Mouse (Mus musculus) forebrain, embryonic 12.5 days (tissue): Measurements from ENCODE around the gene 2310011J03Rik. TPM values are rescaled to one million over a fixed set of nuclear protein-coding genes. Genes with fewer than 3 reads are reported as not detected.
A peak's percentile ranks its signal among the peaks of the same experiment; 100 is the strongest.

ENCODE experiments used
- ATAC-seq: fragments of 200-750 bp; cut with Nextera tagmentation; 2 replicates; pipeline ENCODE4 v1.8.0; 2017; ENCODE audit warnings: moderate TSS enrichment; ENCODE audit not compliant: low FRiP score
- H3K27ac ChIP-seq: fragments of 300-500 bp; sonication (generic); 2 replicates; pipeline ENCODE4 v1.5.1; 2016; ENCODE audit warnings: mild to moderate bottlenecking
- H3K27me3 ChIP-seq: fragments of 300-500 bp; sonication (generic); 2 replicates; pipeline ENCODE4 v1.6.1; 2016; ENCODE audit warnings: mild to moderate bottlenecking
- H3K36me3 ChIP-seq: fragments of 300-500 bp; sonication (generic); replicated peaks from 2 replicates; pipeline ENCODE4 v1.6.1; 2016; ENCODE audit warnings: mild to moderate bottlenecking
- H3K4me1 ChIP-seq: fragments of 300-500 bp; sonication (generic); 2 replicates; pipeline ENCODE4 v1.6.1; 2016
- H3K4me2 ChIP-seq: fragments of 300-500 bp; sonication (generic); 2 replicates; pipeline ENCODE4 v1.6.1; 2016; ENCODE audit warnings: mild to moderate bottlenecking, moderate library complexity
- H3K4me3 ChIP-seq: fragments of 300-500 bp; sonication (generic); replicated peaks from 2 replicates; pipeline ENCODE4 v1.5.1; 2016; ENCODE audit warnings: mild to moderate bottlenecking
- H3K9ac ChIP-seq: fragments of 300-500 bp; sonication (generic); 2 replicates; pipeline ENCODE4 v1.6.1; 2016; ENCODE audit warnings: mild to moderate bottlenecking
- H3K9me3 ChIP-seq: fragments of 300-500 bp; sonication (generic); 2 replicates; pipeline ENCODE4 v1.6.1; 2016
- WGBS: fragments of 180-500 bp; shearing (Covaris S2); methylation state at CpG from one replicate; pipeline ENCODE4 v1.1.7; 2016; 5-methylcytosine and 5-hydroxymethylcytosine counted together
- polyA plus RNA-seq: library from polyadenylated mRNA; unstranded; fragments of >200 nt; fragmentation: Nextera tagmentation; extraction: Ambion mirVana; gene quantifications from 2 replicates; pipeline ENCODE4 v1.2.1, GENCODE M21; 2016

2310011J03Rik gene
- polyA plus RNA-seq, 1 experiment from 2014 or later = 44.4 TPM

GRCm38 (mm10) chr10:80323261-80324119 is 3.2 kb upstream of the 2310011J03Rik start:
- Histone ChIP-seq H3K36me3 (peaks cover 5% of the 10 kb centered on the region; the same call in 1 of the 2 replicates), H3K27ac (no peak overlapping the region), H3K9me3 (no peaks in the 10 kb centered on the region), H3K4me3 (peak overlapping the region; percentile 51), H3K4me2 (peak overlapping the region; percentile 90), H3K4me1 (peaks cover 31% of the 10 kb centered on the region), H3K27me3 (peaks cover 29% of the 10 kb centered on the region), H3K9ac (peak overlapping the region; percentile 58)
- 2% methylated on average over 45 of the region's 46 CpGs for WGBS
- peak; percentile 15 for ATAC-seq

- peak overlapping the region; percentile 58 for H3K9ac ChIP-seq
- 4% methylated on average over 28 of the region's 28 CpGs for WGBS
- no peak; the same call in 1 of the 2 replicates for ATAC-seq
- no peak overlapping the region for H3K27ac ChIP-seq
- H3K27me3 ChIP-seq = peaks cover 29% of the 10 kb centered on the region
- H3K9me3 ChIP-seq = no peaks in the 10 kb centered on the region
- H3K4me3 ChIP-seq = peak overlapping the region; percentile 51
- H3K4me1 ChIP-seq = peaks cover 31% of the 10 kb centered on the region
- H3K4me2 ChIP-seq = peak overlapping the region; percentile 90
- peaks cover 12% of the 10 kb centered on the region for H3K36me3 ChIP-seq
Measured at GRCm38 (mm10) chr10:80322811-80323211, 2.5 kb upstream of the 2310011J03Rik start.

GRCm38 (mm10) chr10:80321670-80322581 is 1.6 kb upstream of the 2310011J03Rik start:
- H3K9ac ChIP-seq = no peak overlapping the region
- H3K4me3 ChIP-seq = no peak overlapping the region
- H3K4me2 ChIP-seq = peak overlapping the region; percentile 90; the same call in 1 of the 2 replicates
- H3K27ac ChIP-seq = no peak overlapping the region
- peaks cover 29% of the 10 kb centered on the region for H3K27me3 ChIP-seq
- peaks cover 31% of the 10 kb centered on the region for H3K4me1 ChIP-seq
- ATAC-seq = no peak
- WGBS = 90% methylated on average over 21 of the region's 21 CpGs
- no peaks in the 10 kb centered on the region for H3K9me3 ChIP-seq
- peaks cover 21% of the 10 kb centered on the region for H3K36me3 ChIP-seq

- H3K4me3 ChIP-seq = no peak overlapping the region
- no peak for ATAC-seq
- 82% methylated on average over 6 of the region's 6 CpGs for WGBS
- H3K27me3 ChIP-seq = peaks cover 29% of the 10 kb centered on the region
- H3K9ac ChIP-seq = no peak overlapping the region
- H3K4me2 ChIP-seq = no peak overlapping the region
- H3K9me3 ChIP-seq = no peaks in the 10 kb centered on the region
- H3K4me1 ChIP-seq = peaks cover 39% of the 10 kb centered on the region
- no peak overlapping the region for H3K27ac ChIP-seq
- peaks cover 28% of the 10 kb centered on the region for H3K36me3 ChIP-seq
Measured at GRCm38 (mm10) chr10:80321014-80321669, 805 bp upstream of the 2310011J03Rik start.

- 70% methylated on average over 10 of the region's 10 CpGs for WGBS
- H3K4me1 ChIP-seq = peaks cover 44% of the 10 kb centered on the region
- no peak overlapping the region for H3K4me3 ChIP-seq
- no peak overlapping the region for H3K4me2 ChIP-seq
- 0 out of 2 replicates have a peak overlapping the region, but pooled peaks have one; percentile 13 for H3K27ac ChIP-seq
- peaks cover 38% of the 10 kb centered on the region for H3K27me3 ChIP-seq
- peaks cover 70% of the 10 kb centered on the region for H3K36me3 ChIP-seq
- no peaks in the 10 kb centered on the region for H3K9me3 ChIP-seq
- no peak for ATAC-seq
- H3K9ac ChIP-seq = no peak overlapping the region
Measured at GRCm38 (mm10) chr10:80317011-80317410, 3.3 kb downstream of the 2310011J03Rik start.

GRCm38 (mm10) chr10:80316359-80316781 is 4.0 kb downstream of the 2310011J03Rik start:
- peak; percentile 31; the same call in 1 of the 2 replicates for ATAC-seq
- Histone ChIP-seq H3K27me3 (peaks cover 44% of the 10 kb centered on the region), H3K27ac (peak overlapping the region; percentile 46; the same call in 1 of the 2 replicates), H3K4me3 (no peak overlapping the region), H3K9ac (no peak overlapping the region; the same call in 1 of the 2 replicates), H3K4me1 (peaks cover 44% of the 10 kb centered on the region), H3K9me3 (no peaks in the 10 kb centered on the region), H3K36me3 (peaks cover 76% of the 10 kb centered on the region), H3K4me2 (no peak overlapping the region)
- WGBS = 29% methylated on average over 11 of the region's 11 CpGs

GRCm38 (mm10) chr10:80315315-80315714 is 5.0 kb downstream of the 2310011J03Rik start:
- 59% methylated on average over 27 of the region's 27 CpGs for whole genome bisulfite sequencing
- H3K27ac ChIP-seq = no peak overlapping the region
- no peak for ATAC-seq
- H3K4me1 ChIP-seq = peaks cover 44% of the 10 kb centered on the region
- peaks cover 87% of the 10 kb centered on the region for H3K36me3 ChIP-seq
- no peak overlapping the region for H3K4me2 ChIP-seq
- peaks cover 51% of the 10 kb centered on the region for H3K27me3 ChIP-seq
- peak overlapping the region; percentile 14; the same call in 1 of the 2 replicates for H3K9ac ChIP-seq
- H3K9me3 ChIP-seq = no peaks in the 10 kb centered on the region
- H3K4me3 ChIP-seq = no peak overlapping the region; the same call in 1 of the 2 replicates

GRCm38 (mm10) chr10:80314494-80315001 is 5.8 kb downstream of the 2310011J03Rik start:
- peaks cover 51% of the 10 kb centered on the region for H3K27me3 ChIP-seq
- no peaks in the 10 kb centered on the region for H3K9me3 ChIP-seq
- no peak overlapping the region for H3K4me2 ChIP-seq
- no peak for ATAC-seq
- H3K36me3 ChIP-seq = peaks cover 94% of the 10 kb centered on the region
- WGBS = 57% methylated on average over 16 of the region's 16 CpGs
- H3K4me1 ChIP-seq = peaks cover 40% of the 10 kb centered on the region
- H3K27ac ChIP-seq = no peak overlapping the region
- no peak overlapping the region for H3K9ac ChIP-seq
- no peak overlapping the region for H3K4me3 ChIP-seq

GRCm38 (mm10) chr10:80313627-80314201 is 6.6 kb downstream of the 2310011J03Rik start:
- no peak overlapping the region for H3K4me2 ChIP-seq
- 70% methylated on average over 20 of the region's 20 CpGs for WGBS
- H3K9me3 ChIP-seq = no peaks in the 10 kb centered on the region
- peaks cover 100% of the 10 kb centered on the region for H3K36me3 ChIP-seq
- H3K27me3 ChIP-seq = peaks cover 51% of the 10 kb centered on the region
- no peak for ATAC-seq
- H3K9ac ChIP-seq = no peak overlapping the region
- H3K4me3 ChIP-seq = no peak overlapping the region
- H3K27ac ChIP-seq = no peak overlapping the region
- peaks cover 32% of the 10 kb centered on the region for H3K4me1 ChIP-seq

- Histone ChIP-seq H3K4me2 (no peak overlapping the region), H3K4me1 (peaks cover 32% of the 10 kb centered on the region), H3K9me3 (no peaks in the 10 kb centered on the region), H3K36me3 (peaks cover 100% of the 10 kb centered on the region), H3K4me3 (no peak overlapping the region), H3K27ac (no peak overlapping the region), H3K27me3 (peaks cover 51% of the 10 kb centered on the region), H3K9ac (no peak overlapping the region)
- WGBS = 77% methylated on average over 54 of the region's 54 CpGs
- no peak for ATAC-seq
Measured at GRCm38 (mm10) chr10:80312586-80313504, 7.5 kb downstream of the 2310011J03Rik start.
